Mouse (Mus musculus) intestine, embryonic 15.5 days (tissue): ENCODE measurements at regions not wholly inside any gene's neighbourhood (a gene's known extent, or its start where the extent isn't known, plus 50 kb on each side); places are given as distances from the start of the nearest gene placed in this dataset.

Experiments
- ATAC-seq: fragments of 200-750 bp; cut with Nextera tagmentation; 2 replicates; pipeline ENCODE4 v1.8.0; 2017; ENCODE audit warnings: moderate TSS enrichment, moderate library complexity
- H3K27ac ChIP-seq: fragments of 300-500 bp; sonication (generic); 2 replicates; pipeline ENCODE4 v1.5.1; 2015; ENCODE audit warnings: mild to moderate bottlenecking, inconsistent platforms
- H3K27me3 ChIP-seq: fragments of 300-500 bp; sonication (generic); replicated peaks from 2 replicates; pipeline ENCODE4 v1.6.1; 2015; ENCODE audit warnings: inconsistent platforms
- H3K36me3 ChIP-seq: fragments of 300-500 bp; sonication (generic); 2 replicates; pipeline ENCODE4 v1.6.1; 2015; ENCODE audit warnings: inconsistent platforms
- H3K4me1 ChIP-seq: fragments of 300-500 bp; sonication (generic); replicated peaks from 2 replicates; pipeline ENCODE4 v1.6.1; 2015; ENCODE audit warnings: inconsistent platforms
- H3K4me2 ChIP-seq: fragments of 300-500 bp; sonication (generic); replicated peaks from 2 replicates; pipeline ENCODE4 v1.6.1; 2015; ENCODE audit warnings: mild to moderate bottlenecking, inconsistent platforms
- H3K4me3 ChIP-seq: fragments of 300-500 bp; sonication (generic); replicated peaks from 2 replicates; pipeline ENCODE4 v1.5.1; 2015; ENCODE audit warnings: inconsistent platforms
- H3K9ac ChIP-seq: fragments of 300-500 bp; sonication (generic); 2 replicates; pipeline ENCODE4 v1.6.1; 2015; ENCODE audit warnings: inconsistent platforms
- H3K9me3 ChIP-seq: fragments of 300-500 bp; sonication (generic); 2 replicates; pipeline ENCODE4 v1.6.1; 2016; ENCODE audit warnings: inconsistent platforms
- WGBS: fragments of 180-500 bp; shearing (Covaris S2); methylation state at CpG from one replicate; pipeline ENCODE4 v1.1.7; 2015; 5-methylcytosine and 5-hydroxymethylcytosine counted together

GRCm38 (mm10) chr3:119919501-119920141 lies 135.4 kb upstream of the Ptbp2 start:
- no peak overlapping the region for H3K27ac ChIP-seq
- no peak overlapping the region for H3K4me2 ChIP-seq
- WGBS = 85% methylated on average over 4 of the region's 4 CpGs
- H3K9me3 ChIP-seq = no peaks in the 10 kb centered on the region
- H3K9ac ChIP-seq = no peak overlapping the region
- ATAC-seq = no peak
- no peak overlapping the region for H3K4me3 ChIP-seq
- no peaks in the 10 kb centered on the region for H3K36me3 ChIP-seq
- H3K27me3 ChIP-seq = no peaks in the 10 kb centered on the region
- no peaks in the 10 kb centered on the region for H3K4me1 ChIP-seq

GRCm38 (mm10) chr3:119915984-119916865 lies 132.0 kb upstream of the Ptbp2 start:
- H3K4me1 ChIP-seq = no peaks in the 10 kb centered on the region
- H3K4me3 ChIP-seq = no peak overlapping the region
- no peaks in the 10 kb centered on the region for H3K9me3 ChIP-seq
- H3K27me3 ChIP-seq = no peaks in the 10 kb centered on the region
- no peak overlapping the region for H3K9ac ChIP-seq
- whole genome bisulfite sequencing = 53% methylated on average over 4 of the region's 4 CpGs
- H3K27ac ChIP-seq = no peak overlapping the region
- ATAC-seq = no peak
- H3K36me3 ChIP-seq = no peaks in the 10 kb centered on the region
- no peak overlapping the region for H3K4me2 ChIP-seq

- H3K4me1 ChIP-seq = no peaks in the 10 kb centered on the region
- H3K36me3 ChIP-seq = no peaks in the 10 kb centered on the region
- H3K9me3 ChIP-seq = no peaks in the 10 kb centered on the region
- WGBS = 51% methylated on average over 7 of the region's 8 CpGs
- no peaks in the 10 kb centered on the region for H3K27me3 ChIP-seq
- no peak overlapping the region for H3K9ac ChIP-seq
- no peak overlapping the region for H3K4me2 ChIP-seq
- no peak overlapping the region for H3K4me3 ChIP-seq
- ATAC-seq = no peak
- H3K27ac ChIP-seq = no peak overlapping the region
These were observed 127.3 kb upstream of the Ptbp2 start for GRCm38 (mm10) chr3:119911532-119911931.

- H3K27ac ChIP-seq = no peak overlapping the region
- H3K9me3 ChIP-seq = no peaks in the 10 kb centered on the region
- H3K9ac ChIP-seq = no peak overlapping the region
- WGBS = 78% methylated on average over 3 of the region's 3 CpGs
- H3K27me3 ChIP-seq = no peaks in the 10 kb centered on the region
- no peak overlapping the region for H3K4me3 ChIP-seq
- H3K4me1 ChIP-seq = no peaks in the 10 kb centered on the region
- ATAC-seq = no peak
- no peak overlapping the region for H3K4me2 ChIP-seq
- no peaks in the 10 kb centered on the region for H3K36me3 ChIP-seq
These were observed 120.0 kb upstream of the Ptbp2 start for GRCm38 (mm10) chr3:119904244-119904643.

- H3K4me3 ChIP-seq = no peak overlapping the region
- H3K27ac ChIP-seq = no peak overlapping the region
- no peak overlapping the region for H3K4me2 ChIP-seq
- H3K9ac ChIP-seq = no peak overlapping the region
- no peaks in the 10 kb centered on the region for H3K9me3 ChIP-seq
- H3K4me1 ChIP-seq = no peaks in the 10 kb centered on the region
- no peaks in the 10 kb centered on the region for H3K27me3 ChIP-seq
- 85% methylated on average over 3 of the region's 3 CpGs for WGBS
- ATAC-seq = no peak
- H3K36me3 ChIP-seq = no peaks in the 10 kb centered on the region
These were observed 110.9 kb upstream of the Ptbp2 start for GRCm38 (mm10) chr3:119895141-119895540.

- WGBS = 60% methylated on average over 10 of the region's 10 CpGs
- Histone ChIP-seq H3K4me2 (0 out of 2 replicates have a peak overlapping the region, but pooled peaks have one; percentile 49), H3K4me1 (no peaks in the 10 kb centered on the region)
These were observed 109.8 kb upstream of the Ptbp2 start for GRCm38 (mm10) chr3:119894035-119894434.

GRCm38 (mm10) chr3:119893165-119893910 lies 109.1 kb upstream of the Ptbp2 start:
- Histone ChIP-seq H3K36me3 (no peaks in the 10 kb centered on the region), H3K4me2 (peak overlapping the region; percentile 49), H3K9me3 (no peaks in the 10 kb centered on the region), H3K9ac (no peak overlapping the region), H3K27ac (no peak overlapping the region), H3K27me3 (no peaks in the 10 kb centered on the region), H3K4me3 (no peak overlapping the region), H3K4me1 (no peaks in the 10 kb centered on the region)
- 15% methylated on average over 20 of the region's 20 CpGs for WGBS
- no peak for ATAC-seq

More at GRCm38 (mm10) chr3:119894035-119894434, 109.8 kb upstream of the Ptbp2 start:
- Histone ChIP-seq H3K27me3 (no peaks in the 10 kb centered on the region), H3K27ac (no peak overlapping the region), H3K9ac (no peak overlapping the region), H3K4me3 (no peak overlapping the region), H3K36me3 (no peaks in the 10 kb centered on the region), H3K9me3 (no peaks in the 10 kb centered on the region)
- ATAC-seq = no peak

- H3K27me3 ChIP-seq = no peaks in the 10 kb centered on the region
- ATAC-seq = no peak
- H3K4me3 ChIP-seq = no peak overlapping the region
- H3K9ac ChIP-seq = no peak overlapping the region
- WGBS = 60% methylated on average over 9 of the region's 9 CpGs
- H3K4me1 ChIP-seq = no peaks in the 10 kb centered on the region
- H3K9me3 ChIP-seq = no peaks in the 10 kb centered on the region
- no peak overlapping the region for H3K4me2 ChIP-seq
- no peaks in the 10 kb centered on the region for H3K36me3 ChIP-seq
- H3K27ac ChIP-seq = no peak overlapping the region
These were observed 108.4 kb upstream of the Ptbp2 start for GRCm38 (mm10) chr3:119892533-119893164.

- Histone ChIP-seq H3K36me3 (no peaks in the 10 kb centered on the region), H3K4me3 (no peak overlapping the region), H3K4me1 (no peaks in the 10 kb centered on the region), H3K9me3 (no peaks in the 10 kb centered on the region), H3K27me3 (no peaks in the 10 kb centered on the region), H3K27ac (no peak overlapping the region), H3K9ac (no peak overlapping the region), H3K4me2 (no peak overlapping the region)
- no peak for ATAC-seq
- WGBS = 34% methylated on average over 4 of the region's 4 CpGs
These were observed 106.6 kb upstream of the Ptbp2 start for GRCm38 (mm10) chr3:119890911-119891310.

- WGBS = 89% methylated on average over 3 of the region's 3 CpGs
- Histone ChIP-seq H3K27me3 (no peaks in the 10 kb centered on the region), H3K9ac (no peak overlapping the region), H3K4me1 (no peaks in the 10 kb centered on the region), H3K4me2 (no peak overlapping the region), H3K36me3 (no peaks in the 10 kb centered on the region), H3K9me3 (no peaks in the 10 kb centered on the region), H3K4me3 (no peak overlapping the region), H3K27ac (no peak overlapping the region)
- no peak for ATAC-seq
These were observed 104.2 kb upstream of the Ptbp2 start for GRCm38 (mm10) chr3:119888487-119888886.

GRCm38 (mm10) chr3:119876395-119876794 lies 92.1 kb upstream of the Ptbp2 start:
- Histone ChIP-seq H3K9me3 (no peaks in the 10 kb centered on the region), H3K4me1 (no peaks in the 10 kb centered on the region), H3K36me3 (no peaks in the 10 kb centered on the region), H3K4me2 (no peak overlapping the region), H3K9ac (no peak overlapping the region), H3K27me3 (no peaks in the 10 kb centered on the region), H3K27ac (no peak overlapping the region), H3K4me3 (no peak overlapping the region)
- WGBS = 88% methylated on average over 5 of the region's 5 CpGs
- no peak for ATAC-seq

GRCm38 (mm10) chr3:119875061-119875460 lies 90.8 kb upstream of the Ptbp2 start:
- WGBS = 89% methylated on average over 1 of the region's 1 CpGs
- H3K4me2 ChIP-seq = no peak overlapping the region
- no peaks in the 10 kb centered on the region for H3K9me3 ChIP-seq
- H3K4me3 ChIP-seq = no peak overlapping the region
- H3K4me1 ChIP-seq = no peaks in the 10 kb centered on the region
- H3K36me3 ChIP-seq = no peaks in the 10 kb centered on the region
- H3K27me3 ChIP-seq = no peaks in the 10 kb centered on the region
- no peak overlapping the region for H3K27ac ChIP-seq
- no peak for ATAC-seq
- no peak overlapping the region for H3K9ac ChIP-seq
